Mouse (Mus musculus): ENCODE results near the gene Wfdc15b. TPM values are rescaled to one million over a fixed set of nuclear protein-coding genes. Genes with fewer than 3 reads are reported as not detected.
A peak's percentile ranks its signal among the peaks of the same experiment; 100 is the strongest.
"Not testable (repeated sequence)": the region's sequence is repeated elsewhere in the genome, so short reads cannot be mapped to it uniquely, and the experiment has no call there.

Wfdc15b gene
- total RNA-seq (2014; fragmentation: Nextera tagmentation): not detected in 2 replicates
- not detected in 2 replicates for total RNA-seq (2017)

DNA sequence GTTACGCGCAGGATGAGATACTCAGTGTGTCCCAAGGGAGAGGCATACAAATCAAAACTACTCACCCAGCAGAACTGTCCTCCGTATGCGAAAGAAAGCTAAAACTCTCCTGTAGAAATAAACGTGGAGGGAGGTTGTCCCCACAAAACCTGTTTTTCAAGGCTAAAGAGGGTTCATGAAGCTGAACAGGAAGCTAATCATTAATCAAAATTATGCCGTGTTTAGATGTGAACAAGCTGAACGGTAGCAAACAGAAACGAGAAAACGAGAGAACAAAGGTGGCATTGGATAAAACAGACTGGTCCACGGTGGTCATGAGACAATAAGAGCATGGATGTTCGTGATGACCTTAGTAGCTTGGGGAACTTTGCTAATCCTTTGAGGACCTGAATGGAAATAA is at the start of gene Wfdc15b:
TSS of gene Wfdc15b (minus strand) at position 139 of the 400 bp plus-strand sequence.
- ATAC-seq (replicated peaks; ENCODE audit: poor library complexity, severe bottlenecking): no peak

GRCm38 (mm10) chr2:164256540-164256939 is 35.1 kb upstream of the Wfdc15b start, which contains the start of gene Svs3b:
TSS of gene Svs3b (minus strand) at chr2:164256640.
- ATAC-seq (replicated peaks; ENCODE audit: poor library complexity, severe bottlenecking): not testable (repeated sequence)

DNA sequence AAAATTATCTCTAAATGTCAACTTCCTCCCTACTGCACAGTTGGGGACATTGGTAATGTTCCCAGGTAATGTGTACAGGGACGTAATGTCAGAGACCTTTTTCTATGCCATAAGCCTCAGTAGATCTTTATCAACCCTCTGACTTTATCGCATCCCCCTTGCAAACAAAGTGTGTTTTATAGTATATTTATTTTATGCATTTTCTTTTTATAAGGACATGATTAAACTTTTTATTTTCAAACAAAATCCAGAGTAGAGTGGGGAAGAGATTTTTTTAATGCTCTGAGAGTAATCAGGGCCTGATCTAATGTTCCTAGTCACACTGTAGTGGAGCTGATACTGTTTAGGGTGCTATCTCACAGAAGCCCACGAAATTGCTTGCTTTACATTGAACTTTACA is 16.9 kb upstream of the Wfdc15b start, which contains the start of gene Svs2:
TSS of gene Svs2 (minus strand) at position 101 of the 400 bp plus-strand sequence.
- no peak for ATAC-seq (replicated peaks; ENCODE audit: poor library complexity, severe bottlenecking)

DNA sequence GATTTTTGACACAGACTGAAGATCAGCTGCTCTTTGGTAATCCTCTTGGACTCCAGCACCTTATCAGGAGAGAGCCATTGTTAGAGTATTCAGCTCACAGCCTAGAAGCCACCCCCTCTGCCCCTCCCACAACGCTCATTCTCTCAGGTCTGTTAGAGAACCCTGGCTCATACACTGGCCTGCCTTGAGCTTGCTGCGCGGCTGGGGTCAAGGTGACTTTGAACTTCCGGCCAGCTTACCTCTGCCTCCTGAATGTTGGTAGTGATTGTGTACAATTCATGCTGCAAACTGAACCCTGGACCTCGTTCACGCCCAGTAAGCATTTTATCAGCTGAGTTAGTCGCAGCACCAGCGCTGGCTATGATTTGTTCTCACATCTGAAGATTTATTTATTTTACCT is 11.2 kb upstream of the Wfdc15b start:
- ATAC-seq (replicated peaks; ENCODE audit: poor library complexity, severe bottlenecking): no peak

DNA sequence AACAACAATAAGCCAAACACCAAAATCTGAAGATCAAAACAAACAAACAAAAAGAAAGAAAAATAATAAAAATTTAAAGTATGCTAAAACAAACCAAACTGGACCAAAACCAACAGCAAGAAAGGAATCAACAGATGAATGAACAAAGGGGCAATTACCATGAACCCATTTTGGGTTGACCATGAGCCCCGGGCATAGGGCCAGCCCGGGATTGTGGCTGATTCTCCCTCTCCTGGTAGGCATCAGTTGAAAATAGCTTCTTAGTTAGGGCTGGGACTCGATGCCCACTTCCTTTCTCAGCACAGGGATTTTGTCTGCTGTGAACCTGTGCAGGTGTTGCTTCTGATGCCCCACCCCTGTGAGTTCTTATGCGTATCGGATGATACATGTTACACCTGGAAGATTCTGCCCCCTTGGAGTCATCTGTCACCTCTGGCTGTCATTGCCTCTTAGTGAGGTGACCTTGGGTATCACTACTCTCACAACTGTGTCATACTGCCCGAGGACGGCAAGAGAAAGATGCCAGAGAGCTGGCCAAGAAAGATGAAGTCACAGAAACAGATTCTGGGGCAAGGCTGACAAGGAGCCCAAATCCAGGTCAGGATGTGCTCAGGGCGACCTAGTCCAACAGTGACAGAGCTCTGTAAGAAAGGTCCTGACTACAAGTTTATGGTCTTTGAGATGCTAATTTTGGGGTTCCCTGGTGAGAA is 7.1 kb upstream of the Wfdc15b start:
- ATAC-seq (replicated peaks; ENCODE audit: poor library complexity, severe bottlenecking): no peak

- no peak for ATAC-seq (replicated peaks; ENCODE audit: poor library complexity, severe bottlenecking)
These were observed 2.2 kb downstream of the Wfdc15b start for GRCm38 (mm10) chr2:164219295-164219694.

- no peak for ATAC-seq (replicated peaks; ENCODE audit: poor library complexity, severe bottlenecking)
These were observed 8.7 kb downstream of the Wfdc15b start for GRCm38 (mm10) chr2:164212711-164213110.

DNA sequence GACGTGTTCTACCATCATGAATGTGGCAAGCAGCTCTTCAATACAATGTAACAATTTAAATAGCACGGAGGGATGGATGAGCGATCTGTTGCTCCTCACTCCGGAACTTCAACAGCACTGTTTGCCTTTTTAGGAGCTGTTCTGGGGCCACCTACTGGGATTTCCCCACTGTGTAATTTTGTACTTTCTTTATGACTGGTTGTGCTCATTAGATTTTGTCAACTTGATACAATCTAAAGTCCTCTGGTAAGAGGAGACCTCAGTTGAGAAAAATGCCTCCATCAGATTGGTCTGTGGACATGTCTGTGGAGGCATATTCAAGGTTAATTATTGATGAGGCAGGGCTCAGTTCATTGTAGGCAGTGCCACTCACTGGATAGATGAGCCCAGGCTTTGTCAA is 10.6 kb downstream of the Wfdc15b start:
- no peak for ATAC-seq (replicated peaks; ENCODE audit: poor library complexity, severe bottlenecking)

- ATAC-seq (replicated peaks; ENCODE audit: poor library complexity, severe bottlenecking): no peak
These were observed 14.8 kb downstream of the Wfdc15b start for GRCm38 (mm10) chr2:164206676-164207075.

DNA sequence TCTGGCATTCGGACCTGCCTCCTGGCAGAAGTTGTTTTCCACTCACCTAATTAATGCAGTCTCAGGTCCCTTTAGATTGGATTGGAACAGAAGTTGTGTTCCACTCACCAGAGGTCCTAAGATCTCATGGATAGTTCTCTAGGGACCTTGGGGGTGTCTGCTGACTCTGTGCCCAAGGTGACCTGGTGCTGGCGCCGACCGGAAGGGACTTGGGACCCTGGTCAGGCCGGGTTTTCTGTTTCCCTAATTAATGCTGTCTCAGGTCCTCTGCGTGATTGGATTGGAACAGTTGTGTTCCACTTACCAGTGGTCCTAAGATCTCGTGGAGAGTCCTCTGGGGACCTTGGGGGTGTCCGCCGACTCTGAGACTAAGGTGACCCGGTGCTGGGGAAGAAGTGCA is 15.4 kb downstream of the Wfdc15b start:
- not testable (repeated sequence) for ATAC-seq (replicated peaks; ENCODE audit: poor library complexity, severe bottlenecking)

- no peak for ATAC-seq (replicated peaks; ENCODE audit: poor library complexity, severe bottlenecking)
These were observed 21.7 kb downstream of the Wfdc15b start, which contains the start of gene Wfdc15a for GRCm38 (mm10) chr2:164199626-164200327. TSS of gene Wfdc15a (minus strand) at chr2:164200130.

GRCm38 (mm10) chr2:164196700-164196990 is 24.8 kb downstream of the Wfdc15b start:
- ATAC-seq (replicated peaks; ENCODE audit: poor library complexity, severe bottlenecking): no peak

DNA sequence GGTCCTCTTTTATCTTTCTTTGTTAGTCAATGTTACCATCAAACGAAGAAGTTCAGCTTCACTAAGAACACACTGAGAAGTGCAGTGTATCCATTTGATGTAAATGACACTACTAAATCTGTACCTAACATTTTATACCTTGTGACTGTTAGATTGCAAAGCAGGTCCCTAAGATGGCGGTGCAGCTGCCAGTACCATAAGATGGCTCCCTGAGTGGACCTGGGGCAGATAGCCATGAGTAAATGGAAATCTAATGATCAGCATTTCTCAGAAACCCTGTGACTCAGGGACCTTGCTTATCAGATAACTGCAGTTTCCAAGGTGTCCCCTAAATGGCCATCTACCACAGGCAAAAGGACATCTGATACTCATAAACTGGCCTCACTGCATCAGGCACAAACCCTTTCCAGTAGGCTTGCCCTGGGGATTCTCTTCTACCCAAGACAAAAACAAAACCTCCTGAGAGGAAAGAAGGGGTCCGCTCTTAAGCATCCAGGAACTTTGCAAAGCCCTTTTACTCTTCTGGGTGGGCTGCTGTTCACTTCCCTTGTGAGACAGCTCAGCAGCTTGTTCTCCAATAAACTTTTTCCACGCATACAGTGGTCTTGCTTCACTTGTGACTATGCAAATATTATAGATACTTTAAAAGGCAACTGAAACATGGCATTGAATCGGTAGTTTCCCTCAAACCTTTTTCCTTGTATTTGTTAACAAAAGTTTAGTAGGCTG is 25.3 kb downstream of the Wfdc15b start:
- ATAC-seq (replicated peaks; ENCODE audit: poor library complexity, severe bottlenecking): no peak

DNA sequence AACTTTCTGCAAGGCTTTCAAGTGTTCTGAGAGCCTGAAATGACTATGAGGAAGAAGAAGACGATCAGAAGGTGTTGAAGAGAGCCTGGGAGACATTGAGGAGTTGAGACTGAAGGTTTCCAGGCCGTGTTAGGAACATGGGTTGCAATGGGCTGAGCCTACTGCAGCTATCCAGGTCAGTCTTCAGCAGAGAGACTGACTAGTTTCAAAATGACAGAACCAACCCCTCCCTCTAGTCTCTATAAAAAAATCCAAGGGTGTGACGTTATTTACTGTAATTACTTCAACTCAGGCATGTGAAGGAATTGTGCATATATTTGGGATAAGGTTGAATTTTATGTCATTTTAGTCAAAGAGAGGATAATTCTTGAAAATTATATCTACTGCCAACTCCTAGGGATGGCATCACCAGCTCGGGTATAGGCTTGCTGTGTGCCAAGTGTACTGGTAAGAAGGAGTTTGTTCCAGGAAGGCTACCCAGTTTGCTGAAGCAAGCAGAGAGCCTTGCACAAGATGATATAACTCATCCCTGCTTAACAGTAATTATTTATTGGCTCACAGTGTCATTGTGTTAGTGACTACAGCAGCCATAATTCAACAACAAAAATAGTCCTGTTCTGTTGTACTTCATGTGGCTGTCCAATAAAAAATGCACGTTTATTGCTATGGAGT is 26.4 kb downstream of the Wfdc15b start:
- no peak for ATAC-seq (replicated peaks; ENCODE audit: poor library complexity, severe bottlenecking)

GRCm38 (mm10) chr2:164192279-164192678 is 29.2 kb downstream of the Wfdc15b start:
- ATAC-seq (replicated peaks; ENCODE audit: poor library complexity, severe bottlenecking): no peak

GRCm38 (mm10) chr2:164190576-164190975 is 30.9 kb downstream of the Wfdc15b start, which contains the start of gene Wfdc12:
TSS of gene Wfdc12 (minus strand) at chr2:164190608.
- no peak for ATAC-seq (replicated peaks; ENCODE audit: poor library complexity, severe bottlenecking)

- peak; percentile 92 for ATAC-seq (replicated peaks; ENCODE audit: poor library complexity, severe bottlenecking)
These were observed 32.7 kb downstream of the Wfdc15b start for GRCm38 (mm10) chr2:164188722-164189121.

GRCm38 (mm10) chr2:164184145-164184719 is 37.2 kb downstream of the Wfdc15b start:
- ATAC-seq (replicated peaks; ENCODE audit: poor library complexity, severe bottlenecking): no peak

- no peak for ATAC-seq (replicated peaks; ENCODE audit: poor library complexity, severe bottlenecking)
These were observed 38.1 kb downstream of the Wfdc15b start for GRCm38 (mm10) chr2:164183340-164183739.

DNA sequence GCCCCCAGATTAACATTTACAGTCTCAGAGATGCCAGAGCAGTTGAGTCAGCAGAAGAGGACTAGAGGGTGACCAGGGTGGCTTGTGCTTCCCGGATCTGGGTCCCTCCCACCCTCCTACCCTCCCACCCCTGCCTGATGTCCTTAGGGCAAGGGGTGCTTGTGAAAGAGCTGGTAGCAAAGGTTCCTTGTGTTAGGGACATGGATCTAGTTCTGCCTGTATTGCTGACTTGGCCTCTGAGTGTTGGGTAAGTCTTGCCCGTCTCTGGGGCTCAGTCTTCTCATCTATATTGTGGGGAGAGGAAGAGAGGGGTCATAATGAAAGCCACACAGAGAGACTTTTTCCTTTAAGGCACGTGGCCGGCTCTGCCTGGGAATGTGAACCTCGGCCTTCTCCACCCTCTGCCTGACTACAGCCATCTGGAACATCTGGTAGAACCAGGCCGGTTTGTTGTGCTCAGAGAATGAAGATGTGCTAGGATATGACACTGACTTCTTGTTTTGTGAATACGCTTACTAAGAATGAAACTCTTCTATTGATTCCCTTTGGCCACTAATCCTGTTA is 38.7 kb downstream of the Wfdc15b start, which contains the start of gene Wfdc5:
TSS of gene Wfdc5 (minus strand) at position 51 of the 564 bp plus-strand sequence.
- no peak for ATAC-seq (replicated peaks; ENCODE audit: poor library complexity, severe bottlenecking)

All from granulocyte monocyte progenitor cell, adult 5-6 weeks (primary cell).